Comparison of ENCODE assay signal across 14 mouse cellular contexts in the genomic region with DNA sequence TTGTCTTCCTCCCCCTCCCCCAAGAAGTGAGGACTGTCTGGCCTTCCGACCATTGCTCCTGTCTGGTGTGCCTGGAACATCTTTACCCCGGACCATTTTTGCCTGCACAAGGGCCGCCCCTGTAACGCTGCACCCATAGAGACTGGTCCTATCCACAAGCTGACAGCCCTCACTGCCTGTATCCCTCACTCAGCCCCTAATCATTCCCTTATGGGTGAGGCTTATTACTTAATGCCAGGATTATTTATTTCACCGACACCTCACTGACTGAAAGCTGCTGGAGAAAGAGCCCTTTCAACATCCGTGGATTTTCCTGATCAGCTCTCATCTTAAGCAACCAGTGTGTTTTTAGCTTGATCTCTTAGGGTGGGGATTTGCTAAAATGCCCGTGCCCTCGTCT. TPM values are rescaled to one million over a fixed set of nuclear protein-coding genes. Genes with fewer than 3 reads are reported as not detected.
DNase-seq lines count a peak whose midpoint lies in the region; ATAC-seq lines count a peak whose summit lies in the region.
"Had no signal": no experiment of that assay in that cellular context is flagged by ENCODE, and none has a peak within 500 bp of the region (broad histone marks: within the 10 kb centered on the region; RNA-seq: fewer than 3 reads in every experiment).

No protein-coding gene starts in this region.

- H3K4me1 ChIP-seq in heart, embryonic 13.5 days = peaks cover 63% of the 10 kb centered on the region
- peaks cover 72% of the 10 kb centered on the region for H3K4me1 ChIP-seq in kidney, embryonic 16.5 days (ENCODE audit: insufficient read depth, low read length)
- peaks cover 55% of the 10 kb centered on the region for H3K4me1 ChIP-seq in embryonic facial prominence, embryonic 10.5 days
- peaks cover 55% of the 10 kb centered on the region for H3K4me1 ChIP-seq in limb, embryonic 10.5 days

- H3K4me2 ChIP-seq in heart, embryonic 13.5 days = 0 out of 2 replicates have a peak overlapping the region, but pooled peaks have one; percentile 4
- no peak overlapping the region for H3K4me2 ChIP-seq in kidney, embryonic 16.5 days (replicated peaks; ENCODE audit: low read depth, low read length)
- H3K4me2 ChIP-seq: embryonic facial prominence, embryonic 15.5 days; liver, embryonic 15.5 days; stomach, embryonic 15.5 days had no signal

- H3K36me3 ChIP-seq in heart, embryonic 13.5 days = 0 out of 2 replicates have a peak, but pooled peaks cover 4% of the 10 kb centered on the region
- H3K36me3 ChIP-seq in kidney, embryonic 16.5 days (ENCODE audit: insufficient read depth, low read length) = no peaks in the 10 kb centered on the region
- H3K36me3 ChIP-seq in embryonic facial prominence, embryonic 10.5 days (replicated peaks) = peaks cover 43% of the 10 kb centered on the region
- H3K36me3 ChIP-seq in limb, embryonic 10.5 days = peaks cover 26% of the 10 kb centered on the region
- H3K36me3 ChIP-seq: embryonic facial prominence, embryonic 15.5 days; liver, embryonic 15.5 days; stomach, embryonic 15.5 days had no signal

- H3K27ac ChIP-seq in heart, embryonic 13.5 days (replicated peaks) = peak overlapping the region; percentile 81
- peak overlapping the region; percentile 77 for H3K27ac ChIP-seq in kidney, embryonic 16.5 days (ENCODE audit: low read length)
- peak overlapping the region; percentile 63 for H3K27ac ChIP-seq in embryonic facial prominence, embryonic 10.5 days (replicated peaks)
- H3K27ac ChIP-seq in limb, embryonic 10.5 days = peak overlapping the region; percentile 93
- H3K27ac ChIP-seq: embryonic facial prominence, embryonic 15.5 days; liver, embryonic 15.5 days; stomach, embryonic 15.5 days had no signal

- H3K27me3 ChIP-seq in heart, embryonic 13.5 days (replicated peaks) = no peaks in the 10 kb centered on the region
- H3K27me3 ChIP-seq in kidney, embryonic 16.5 days (ENCODE audit: insufficient read depth, low read length) = no peaks in the 10 kb centered on the region; the same call in 1 of the 2 replicates
- H3K27me3 ChIP-seq in embryonic facial prominence, embryonic 10.5 days (replicated peaks; ENCODE audit: low read depth, poor library complexity, severe bottlenecking) = no peaks in the 10 kb centered on the region
- H3K27me3 ChIP-seq in limb, embryonic 10.5 days (ENCODE audit: low read depth, poor library complexity, severe bottlenecking) = no peaks in the 10 kb centered on the region
- H3K27me3 ChIP-seq: embryonic facial prominence, embryonic 15.5 days; stomach, embryonic 15.5 days had no signal

- H3K4me3 ChIP-seq in heart, embryonic 13.5 days = no peak overlapping the region
- H3K4me3 ChIP-seq in kidney, embryonic 16.5 days (ENCODE audit: low read length) = no peak overlapping the region
- no peak overlapping the region for H3K4me3 ChIP-seq in embryonic facial prominence, embryonic 10.5 days
- peak overlapping the region; percentile 28 for H3K4me3 ChIP-seq in limb, embryonic 10.5 days
- H3K4me3 ChIP-seq: embryonic facial prominence, embryonic 15.5 days; liver, embryonic 15.5 days; stomach, embryonic 15.5 days had no signal

- ATAC-seq in heart, embryonic 13.5 days (ENCODE audit: extremely low read depth, insufficient number of reproducible peaks, low FRiP score, low TSS enrichment) = no peak
- ATAC-seq in kidney, embryonic 16.5 days (ENCODE audit: low FRiP score, low TSS enrichment) = no peak

- H3K9me3 ChIP-seq in heart, embryonic 13.5 days = no peaks in the 10 kb centered on the region
- H3K9me3 ChIP-seq in kidney, embryonic 16.5 days (ENCODE audit: low read length) = no peaks in the 10 kb centered on the region
- 0 out of 2 replicates have a peak, but pooled peaks cover 6% of the 10 kb centered on the region for H3K9me3 ChIP-seq in embryonic facial prominence, embryonic 10.5 days
- 0 out of 2 replicates have a peak, but pooled peaks cover 3% of the 10 kb centered on the region for H3K9me3 ChIP-seq in limb, embryonic 10.5 days (replicated peaks)
- H3K9me3 ChIP-seq: embryonic facial prominence, embryonic 15.5 days; liver, embryonic 15.5 days; stomach, embryonic 15.5 days had no signal

- H3K9ac ChIP-seq in heart, embryonic 13.5 days = peak overlapping the region; percentile 51
- H3K9ac ChIP-seq in kidney, embryonic 16.5 days (replicated peaks; ENCODE audit: low read length) = peak overlapping the region; percentile 29
- H3K9ac ChIP-seq: embryonic facial prominence, embryonic 15.5 days; liver, embryonic 15.5 days; stomach, embryonic 15.5 days had no signal

- DNase-seq in heart, adult 18-20 months = no peak
- no peak for DNase-seq in kidney, postnatal 14 days
- DNase-seq in embryonic facial prominence, embryonic 10.5 days (ENCODE audit: low spot score) = no peak
- no peak for DNase-seq in limb, embryonic 10.5 days (ENCODE audit: low spot score)
- no peak for DNase-seq in ovary, adult 18-20 months (ENCODE audit: low spot score)
- DNase-seq in right cerebral cortex, adult 2 months (ENCODE audit: low spot score in 2 of 2) = no peak
- DNase-seq: cerebellum, adult 9-10 months; right cerebral cortex, postnatal 4 days; thymus, postnatal 4 days had no signal

- WGBS in heart, embryonic 13.5 days = 48% methylated on average over 8 of the region's 8 CpGs
- 48% methylated on average over 8 of the region's 8 CpGs for WGBS in kidney, embryonic 16.5 days
- 49% methylated on average over 8 of the region's 8 CpGs for WGBS in embryonic facial prominence, embryonic 10.5 days
- 19% methylated on average over 8 of the region's 8 CpGs for WGBS in limb, embryonic 10.5 days

RNA-seq across cellular contexts. Expression of a gene that starts 55.9 kb away (rescaled TPM):
- polyA plus RNA-seq in heart, embryonic 13.5 days (2015; fragmentation: Nextera tagmentation; extraction: Ambion mirVana) = 55.5 and 61.4 TPM in 2 replicates
- total RNA-seq in heart, adult 18-20 months (2021) = 1 to 10 TPM; 2.1 to 3.9 TPM
- polyA plus RNA-seq in kidney, embryonic 16.5 days (2015; fragmentation: Nextera tagmentation; extraction: Ambion mirVana) = 64.3 and 66.6 TPM in 2 replicates
- polyA plus RNA-seq in embryonic facial prominence, embryonic 10.5 days (2016; fragmentation: Nextera tagmentation; extraction: Ambion mirVana) = 102 and 123 TPM in 2 replicates
- 70.3 and 80.6 TPM in 2 replicates for polyA plus RNA-seq in limb, embryonic 10.5 days (2016; fragmentation: Nextera tagmentation; extraction: Ambion mirVana)
